Mouse (Mus musculus) pancreas, adult 10 weeks (tissue): ENCODE data around the gene Smarca4. TPM values are rescaled to one million over a fixed set of nuclear protein-coding genes. Genes with fewer than 3 reads are reported as not detected.

Experiments
- polyA plus RNA-seq: library from polyadenylated mRNA; stranded (reverse); fragments of 350-450 nt; fragmentation: Illumina TruSeq; extraction: RNeasy Lipid Tissue Mini Kit (QIAGEN cat#74804); gene quantifications from one replicate; pipeline ENCODE4 v1.2.3, GENCODE M21; 2015; ENCODE audit warnings: low read depth, low replicate concordance; ENCODE audit not compliant: insufficient read depth

The Smarca4 gene
- 8.6 TPM for polyA plus RNA-seq

GRCm38 (mm10) chr9:21615617-21616231 lies at the start of gene Smarca4:
Gene Smarca4, plus strand, starts transcription at chr9:21616169.

GRCm38 (mm10) chr9:21592703-21593121 lies 23.3 kb upstream of the Smarca4 start, which contains the start of the genes Timm29 and Yipf2:
Gene Timm29, plus strand, starts transcription at chr9:21592722.
Gene Yipf2, minus strand, starts transcription at chr9:21592828.

DNA sequence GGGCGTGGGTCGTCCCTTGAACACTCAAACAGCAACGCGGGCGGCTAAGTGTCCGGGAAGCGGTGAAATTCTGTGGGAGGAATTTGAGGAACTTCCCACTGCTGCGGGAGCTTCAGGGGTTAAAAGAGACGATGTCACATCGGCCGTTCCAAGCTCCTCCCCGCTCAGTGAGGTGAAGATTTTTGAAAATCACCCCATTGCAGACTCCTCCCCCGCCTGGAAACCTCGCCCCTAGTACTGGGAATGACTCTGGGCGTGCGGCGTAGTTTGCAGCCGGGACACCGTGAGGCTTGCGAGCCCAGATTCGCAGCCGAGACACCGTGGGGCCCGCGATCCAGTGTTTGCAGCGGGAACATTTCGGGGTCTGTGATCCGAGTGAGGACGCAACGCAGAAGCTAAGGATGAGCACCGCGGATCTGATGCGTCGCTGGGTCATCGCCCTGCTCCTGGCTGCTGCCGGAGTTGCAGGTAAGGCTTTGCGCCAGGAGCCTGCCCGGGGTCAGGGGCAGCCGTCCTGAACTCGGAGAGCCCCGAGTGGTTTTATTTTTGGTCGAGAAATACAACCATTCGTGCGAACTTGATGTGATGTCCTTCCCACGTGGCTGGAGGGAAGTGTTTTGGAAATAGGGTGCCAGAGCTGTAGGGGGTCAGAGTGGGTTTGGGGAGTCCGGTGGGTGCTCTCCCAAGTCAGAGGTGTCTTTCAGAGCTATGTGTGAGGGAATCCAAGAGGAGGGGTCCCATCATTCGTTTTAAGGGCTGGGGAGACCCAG lies 107.6 kb downstream of the Smarca4 start, which contains the start of gene Ldlr:
TSS of gene Ldlr (plus strand) at position 107 of the 770 bp plus-strand sequence.

Other genes with a start within 250 kb of the Smarca4 start
- 18.0 TPM for gene Ilf3, start 248.3 kb upstream of the Smarca4 start, polyA plus RNA-seq
- 58.6 TPM for gene Qtrt1, start 204.3 kb upstream of the Smarca4 start, polyA plus RNA-seq
- gene Dnm2, start 191.3 kb upstream of the Smarca4 start, polyA plus RNA-seq: 30.4 TPM
- gene Tmed1, start 105.9 kb upstream of the Smarca4 start, polyA plus RNA-seq: 4.5 TPM
- gene AB124611, start 90.0 kb upstream of the Smarca4 start, polyA plus RNA-seq: 1.3 TPM
- 14.4 TPM for gene Carm1, start 69.3 kb upstream of the Smarca4 start, polyA plus RNA-seq
- 7.4 TPM for gene Timm29, start 23.4 kb upstream of the Smarca4 start, polyA plus RNA-seq
- 14.0 TPM for gene Yipf2, start 23.3 kb upstream of the Smarca4 start, polyA plus RNA-seq
- 6.7 TPM for gene Ldlr, start 107.3 kb downstream of the Smarca4 start, polyA plus RNA-seq
- 1.3 TPM for gene Spc24, start 144.1 kb downstream of the Smarca4 start, polyA plus RNA-seq
- 7.1 TPM for gene Kank2, start 182.6 kb downstream of the Smarca4 start, polyA plus RNA-seq
- 10.6 TPM for gene Angptl8, start 219.3 kb downstream of the Smarca4 start, polyA plus RNA-seq
- 15.0 TPM for gene Dock6, start 236.5 kb downstream of the Smarca4 start, polyA plus RNA-seq